Mouse (Mus musculus) stomach, embryonic 14.5 days (tissue): ENCODE data around the gene Ube3a. TPM values are rescaled to one million over a fixed set of nuclear protein-coding genes. Genes with fewer than 3 reads are reported as not detected.

Source experiments
- ATAC-seq: fragments of 200-750 bp; cut with Nextera tagmentation; 2 replicates; pipeline ENCODE4 v1.8.0; 2017; ENCODE audit warnings: low read depth, moderate TSS enrichment; ENCODE audit not compliant: insufficient number of reproducible peaks, insufficient read depth, low FRiP score
- H3K27ac ChIP-seq: fragments of 300-500 bp; sonication (generic); 2 replicates; pipeline ENCODE4 v1.5.1; 2014; ENCODE audit warnings: mild to moderate bottlenecking, low read length, moderate library complexity, mixed read lengths
- H3K27me3 ChIP-seq: fragments of 300-500 bp; sonication (generic); 2 replicates; pipeline ENCODE4 v1.6.1; 2014; ENCODE audit warnings: low read length, control low read depth, mixed read lengths; ENCODE audit not compliant: control insufficient read depth, insufficient read depth
- H3K36me3 ChIP-seq: fragments of 300-500 bp; sonication (generic); 2 replicates; pipeline ENCODE4 v1.6.1; 2014; ENCODE audit warnings: mild to moderate bottlenecking, control low read depth, low read length, moderate library complexity, mixed read lengths; ENCODE audit not compliant: control insufficient read depth, insufficient read depth
- H3K4me1 ChIP-seq: fragments of 300-500 bp; sonication (generic); 2 replicates; pipeline ENCODE4 v1.6.1; 2014; ENCODE audit warnings: low read length, control low read depth, mixed read lengths; ENCODE audit not compliant: control insufficient read depth, insufficient read depth
- H3K4me2 ChIP-seq: fragments of 300-500 bp; sonication (generic); replicated peaks from 2 replicates; pipeline ENCODE4 v1.6.1; 2014; ENCODE audit warnings: low read depth, low read length, control low read depth
- H3K4me3 ChIP-seq: fragments of 300-500 bp; sonication (generic); 2 replicates; pipeline ENCODE4 v1.5.1; 2014; ENCODE audit warnings: low read depth, low read length, control low read depth
- H3K9ac ChIP-seq: fragments of 300-500 bp; sonication (generic); replicated peaks from 2 replicates; pipeline ENCODE4 v1.6.1; 2014; ENCODE audit warnings: low read depth, mild to moderate bottlenecking, control low read depth, low read length, moderate library complexity, mixed read lengths
- H3K9me3 ChIP-seq: fragments of 300-500 bp; sonication (generic); 2 replicates; pipeline ENCODE4 v1.6.1; 2016; ENCODE audit warnings: low read depth, low read length, control low read depth; ENCODE audit not compliant: control insufficient read depth
- WGBS: fragments of 180-500 bp; shearing (Covaris S2); extraction: QIAGEN DNeasy Blood & Tissue Kit; methylation state at CpG from one replicate; pipeline ENCODE4 v1.1.7; 2014; 5-methylcytosine and 5-hydroxymethylcytosine counted together
- polyA plus RNA-seq: library from polyadenylated mRNA; unstranded; fragments of >200 nt; fragmentation: Nextera tagmentation; extraction: Ambion mirVana; gene quantifications from 2 replicates; pipeline ENCODE4 v1.2.1, GENCODE M21; 2014

The Ube3a gene
- polyA plus RNA-seq: 134 and 148 TPM in 2 replicates

GRCm38 (mm10) chr7:59228045-59228865 is at the start of gene Ube3a:
Gene Ube3a, plus strand, starts transcription at chr7:59228750.
- Histone ChIP-seq H3K27ac (peak within 1 kb of the TSS; percentile 99), H3K27me3 (no peaks in the 10 kb centered on the region), H3K4me2 (peak within 1 kb of the TSS; percentile 70), H3K9ac (peak within 1 kb of the TSS; percentile 97), H3K4me1 (peaks cover 7% of the 10 kb centered on the region; the same call in 1 of the 2 replicates), H3K4me3 (peak within 1 kb of the TSS; percentile 99), H3K9me3 (no peaks in the 10 kb centered on the region), H3K36me3 (no peaks in the 10 kb centered on the region)
- peak; percentile 98 for ATAC-seq
- WGBS: under 1% methylated on average over 49 of the region's 50 CpGs

GRCm38 (mm10) chr7:59192831-59193230 is 35.7 kb upstream of the Ube3a start:
- Histone ChIP-seq H3K4me1 (no peaks in the 10 kb centered on the region), H3K9me3 (no peaks in the 10 kb centered on the region), H3K27ac (no peak overlapping the region), H3K4me3 (no peak overlapping the region), H3K36me3 (no peaks in the 10 kb centered on the region), H3K9ac (no peak overlapping the region), H3K27me3 (no peaks in the 10 kb centered on the region), H3K4me2 (no peak overlapping the region)
- ATAC-seq: no peak

- 85% methylated on average over 1 of the region's 1 CpGs for WGBS
Measured at GRCm38 (mm10) chr7:59214911-59215310, 13.6 kb upstream of the Ube3a start.

GRCm38 (mm10) chr7:59221244-59221643 is 7.3 kb upstream of the Ube3a start:
- Histone ChIP-seq H3K4me2 (no peak overlapping the region), H3K9ac (no peak overlapping the region), H3K36me3 (no peaks in the 10 kb centered on the region), H3K4me3 (no peak overlapping the region), H3K27ac (no peak overlapping the region), H3K9me3 (no peaks in the 10 kb centered on the region), H3K27me3 (no peaks in the 10 kb centered on the region), H3K4me1 (no peaks in the 10 kb centered on the region)
- no peak for ATAC-seq
- 89% methylated on average over 1 of the region's 1 CpGs for WGBS

More at GRCm38 (mm10) chr7:59214911-59215310, 13.6 kb upstream of the Ube3a start:
- H3K27ac ChIP-seq: no peak overlapping the region
- H3K27me3 ChIP-seq: no peaks in the 10 kb centered on the region
- no peaks in the 10 kb centered on the region for H3K4me1 ChIP-seq
- H3K36me3 ChIP-seq: no peaks in the 10 kb centered on the region
- H3K9ac ChIP-seq: no peak overlapping the region
- H3K4me2 ChIP-seq: no peak overlapping the region
- ATAC-seq: no peak
- 0 out of 2 replicates have a peak, but pooled peaks cover 4% of the 10 kb centered on the region for H3K9me3 ChIP-seq
- H3K4me3 ChIP-seq: no peak overlapping the region

GRCm38 (mm10) chr7:59228866-59229182 is 274 bp downstream of the Ube3a start:
- Histone ChIP-seq H3K36me3 (no peaks in the 10 kb centered on the region), H3K4me1 (peaks cover 7% of the 10 kb centered on the region; the same call in 1 of the 2 replicates), H3K27ac (peak overlapping the region; percentile 98), H3K9ac (peak overlapping the region; percentile 97), H3K9me3 (no peaks in the 10 kb centered on the region), H3K4me3 (peak overlapping the region; percentile 99), H3K4me2 (peak overlapping the region; percentile 70), H3K27me3 (no peaks in the 10 kb centered on the region)
- peak; percentile 62 for ATAC-seq
- WGBS: 0% methylated on average over 39 of the region's 39 CpGs

- H3K4me3 ChIP-seq: peak overlapping the region; percentile 99
- H3K9me3 ChIP-seq: no peaks in the 10 kb centered on the region
- no peaks in the 10 kb centered on the region for H3K27me3 ChIP-seq
- H3K36me3 ChIP-seq: no peaks in the 10 kb centered on the region
- peak overlapping the region; percentile 98 for H3K27ac ChIP-seq
- WGBS: under 1% methylated on average over 40 of the region's 52 CpGs
- H3K4me2 ChIP-seq: peak overlapping the region; percentile 70
- H3K4me1 ChIP-seq: peaks cover 7% of the 10 kb centered on the region; the same call in 1 of the 2 replicates
- peak; percentile 38 for ATAC-seq
- H3K9ac ChIP-seq: peak overlapping the region; percentile 97
Measured at GRCm38 (mm10) chr7:59229183-59229911, 797 bp downstream of the Ube3a start.

- H3K4me1 ChIP-seq: peaks cover 7% of the 10 kb centered on the region; the same call in 1 of the 2 replicates
- no peaks in the 10 kb centered on the region for H3K36me3 ChIP-seq
- no peaks in the 10 kb centered on the region for H3K27me3 ChIP-seq
- peak overlapping the region; percentile 97 for H3K9ac ChIP-seq
- H3K9me3 ChIP-seq: no peaks in the 10 kb centered on the region
- H3K27ac ChIP-seq: no peak overlapping the region
- H3K4me2 ChIP-seq: peak overlapping the region; percentile 70
- WGBS: 44% methylated on average over 4 of the region's 4 CpGs
- H3K4me3 ChIP-seq: peak overlapping the region; percentile 99
- no peak for ATAC-seq
Measured at GRCm38 (mm10) chr7:59230304-59230703, 1.8 kb downstream of the Ube3a start.

GRCm38 (mm10) chr7:59230768-59231167 is 2.2 kb downstream of the Ube3a start:
- Histone ChIP-seq H3K4me3 (peak overlapping the region; percentile 99; the same call in 1 of the 2 replicates), H3K4me2 (peak overlapping the region; percentile 70), H3K27me3 (no peaks in the 10 kb centered on the region), H3K36me3 (no peaks in the 10 kb centered on the region), H3K9me3 (no peaks in the 10 kb centered on the region), H3K4me1 (peaks cover 7% of the 10 kb centered on the region; the same call in 1 of the 2 replicates), H3K27ac (no peak overlapping the region), H3K9ac (0 out of 2 replicates have a peak overlapping the region, but pooled peaks have one; percentile 6)
- WGBS: 64% methylated on average over 5 of the region's 5 CpGs
- ATAC-seq: no peak
